Comparison of ENCODE assay signal across 23 mouse cellular contexts in genomic region chr10:86336506-86336905, GRCm38 (mm10). TPM values are rescaled to one million over a fixed set of nuclear protein-coding genes. Genes with fewer than 3 reads are reported as not detected.
DNase-seq lines count a peak whose midpoint lies in the region; TF ChIP-seq lines count a peak whose summit lies in the region.
"Had no signal": no experiment of that assay in that cellular context is flagged by ENCODE, and none has a peak within 500 bp of the region (broad histone marks: within the 10 kb centered on the region; RNA-seq: fewer than 3 reads in every experiment).

No protein-coding gene starts in this region.

- H3K36me3 ChIP-seq in kidney, adult 2 months (ENCODE audit: control insufficient read depth, insufficient read depth, low read length) = peaks cover 8% of the 10 kb centered on the region
- no peaks in the 10 kb centered on the region for H3K36me3 ChIP-seq in myocyte (ENCODE audit: control insufficient read depth, insufficient read depth)
- H3K36me3 ChIP-seq: embryonic facial prominence, embryonic 15.5 days; hindbrain, embryonic 13.5 days; liver, embryonic 15.5 days; midbrain, embryonic 15.5 days had no signal

- peak overlapping the region; percentile 0 for H3K27ac ChIP-seq in kidney, adult 2 months (ENCODE audit: insufficient read depth, low read depth, low read length)
- H3K27ac ChIP-seq: embryonic facial prominence, embryonic 15.5 days; hindbrain, embryonic 13.5 days; liver, embryonic 15.5 days; midbrain, embryonic 15.5 days had no signal

- H3ac ChIP-seq in myocyte (ENCODE audit: control insufficient read depth, insufficient read length) = no peak overlapping the region

- peaks cover 73% of the 10 kb centered on the region for H3K4me1 ChIP-seq in kidney, adult 2 months (ENCODE audit: control insufficient read depth, insufficient read depth, low read length)
- H3K4me1 ChIP-seq in lung, adult 2 months (ENCODE audit: control insufficient read depth, insufficient read depth, low read length) = peaks cover 40% of the 10 kb centered on the region

- WGBS in kidney, adult 2 months = 3% methylated on average over 1 of the region's 1 CpGs
- WGBS in lung, adult 2 months = 21% methylated on average over 1 of the region's 1 CpGs

- no peaks in the 10 kb centered on the region for H3K27me3 ChIP-seq in kidney, adult 2 months (replicated peaks; ENCODE audit: control insufficient read depth, insufficient read depth, low read length)
- no peaks in the 10 kb centered on the region for H3K27me3 ChIP-seq in myocyte (ENCODE audit: control insufficient read depth, insufficient read depth, insufficient read length)
- H3K27me3 ChIP-seq: CH12.LX; embryonic facial prominence, embryonic 15.5 days; hindbrain, embryonic 13.5 days; liver, embryonic 15.5 days; midbrain, embryonic 15.5 days had no signal

- TF ChIP-seq CTCF in kidney, adult 2 months (conservative IDR thresholded peaks at IDR 0.05; ENCODE audit: insufficient read depth, insufficient read length, low read depth, low read length) = no peak
- no peak for TF ChIP-seq CTCF in lung, adult 2 months (IDR thresholded peaks at IDR 0.05; ENCODE audit: insufficient read depth, low read length)

- no peak overlapping the region for H3K4me2 ChIP-seq in myocyte (ENCODE audit: low read depth)
- H3K4me2 ChIP-seq: embryonic facial prominence, embryonic 15.5 days; hindbrain, embryonic 13.5 days; liver, embryonic 15.5 days; midbrain, embryonic 15.5 days had no signal

- H3K4me3 ChIP-seq in kidney, adult 2 months (ENCODE audit: insufficient read depth, low read depth, low read length) = no peak overlapping the region
- no peak overlapping the region for H3K4me3 ChIP-seq in lung, adult 2 months (replicated peaks; ENCODE audit: extremely low read depth, low read depth, low read length)
- no peak overlapping the region for H3K4me3 ChIP-seq in myocyte
- H3K4me3 ChIP-seq: embryonic facial prominence, embryonic 15.5 days; hindbrain, embryonic 13.5 days; liver, embryonic 15.5 days; midbrain, embryonic 15.5 days had no signal

- no peaks in the 10 kb centered on the region for H3K79me2 ChIP-seq in myocyte (ENCODE audit: control insufficient read depth, insufficient read depth)

- TF ChIP-seq POLR2A in kidney, adult 2 months (IDR thresholded peaks at IDR 0.05; ENCODE audit: low read depth, low read length) = no peak
- no peak for TF ChIP-seq POLR2A in lung, adult 2 months (IDR thresholded peaks at IDR 0.05; ENCODE audit: borderline replicate concordance, extremely low read depth, low read depth, low read length)
- no peak for TF ChIP-seq POLR2A in myocyte (IDR thresholded peaks at IDR 0.05; ENCODE audit: insufficient read length, low read depth)

- DNase-seq in adrenal gland, postnatal 14 days = peak; percentile 62
- DNase-seq in adrenal gland, adult 8-10 months = no peak
- DNase-seq in kidney, adult 2 months = no peak
- no peak for DNase-seq in kidney, postnatal 14 days
- peak; percentile 45 for DNase-seq in lung, postnatal 36 days
- no peak for DNase-seq in lung, adult 2 months
- DNase-seq in kidney, postnatal 4 days = no peak
- DNase-seq: cerebellum, adult 11 months; cerebellum, postnatal 10 days; gastrocnemius, postnatal 10 days; heart, postnatal 10 days; kidney, postnatal 25 days; layer of hippocampus, adult 9-11 months; right cerebral cortex, postnatal 25 days; thymus, adult 18-20 months had no signal

TF ChIP-seq in myocyte, 11 proteins besides CTCF, POLR2A, EP300 and RAD21:
- TF ChIP-seq CEBPB (IDR thresholded peaks at IDR 0.05; ENCODE audit: insufficient read depth, poor library complexity, severe bottlenecking) (peak; percentile 51; the same call in 1 of the 2 replicates), TCF12 (IDR thresholded peaks at IDR 0.05; ENCODE audit: insufficient read depth, poor library complexity, severe bottlenecking) (no peak)

RNA-seq across cellular contexts. Expression of gene Timp3, which starts 36.3 kb away (rescaled TPM):
- total RNA-seq in adrenal gland, postnatal 14 days (2021) = 283 and 294 TPM in 2 replicates
- total RNA-seq in adrenal gland, adult 8-10 months (2022) = 100 to 1,000 TPM; 495 to 753 (median 629) TPM
- polyA plus RNA-seq in kidney, adult 2 months (2012; rRNA removed) = 609 and 859 TPM in 2 replicates
- 259 and 473 TPM in 2 replicates for polyA plus RNA-seq in lung, adult 2 months (2012; rRNA removed)
- 18.7 TPM for polyA plus RNA-seq in myocyte (2012; fragmentation: generic; extraction: Trizol)
- total RNA-seq: MEL had no signal
- polyA plus RNA-seq: inflammation-experienced regulatory T-cells, adult 6 months had no signal

Comparison
In these comparisons a context has a peak if more than half of its experiments do, and no peak if none do; other contexts are left out.
1. DNase-seq: peak in adrenal gland, postnatal 14 days (single experiment) and lung, postnatal 36 days (single experiment); none in adrenal gland, adult 8-10 months (single experiment), kidney, adult 2 months (single experiment), kidney, postnatal 14 days (single experiment), lung, adult 2 months (single experiment) and kidney, postnatal 4 days (0 of 2).
2. RNA of gene Timp3, which starts 36.3 kb away (polyA plus RNA-seq): 609 to 859 TPM in kidney, adult 2 months and 259 to 473 TPM in lung, adult 2 months; 18.7 TPM in myocyte (single experiment); every median in the first group is over 10 times any median in the second.